Mouse (Mus musculus) adrenal gland, adult 18-20 months (tissue): ENCODE measurements around the gene Tmem254c. TPM values are rescaled to one million over a fixed set of nuclear protein-coding genes. Genes with fewer than 3 reads are reported as not detected.

Source experiments
- total RNA-seq, 2 experiments: library from RNA; stranded (reverse); gene quantifications; 1 replicate in 1 of 2; 2 replicates in 1 of 2; pipeline ENCODE4 v1.2.3; 2021

Gene Tmem254c
- total RNA-seq, 2 experiments from 2014 or later = 12.5 to 17.2 TPM

Other genes starting within 250 kb of the Tmem254c start
- gene Anxa11, start 225.2 kb downstream of the Tmem254c start, total RNA-seq = 10 to 100 TPM; 57.3 to 95.1 TPM
- 1 to 10 TPM in 1 of 2 experiments, not detected in 1; 3.5 TPM for gene Plac9a, start 164.3 kb downstream of the Tmem254c start, total RNA-seq
- 1 to 10 TPM; 2.3 to 3.1 TPM for gene Tmem254a, start 139.7 kb downstream of the Tmem254c start, total RNA-seq
- not detected for gene Cphx1, start 129.1 kb downstream of the Tmem254c start, total RNA-seq
- under 1 TPM in 1 of 2 experiments, not detected in 1; 0.17 TPM for gene Duxbl1, start 88.8 kb downstream of the Tmem254c start, total RNA-seq
- gene Gm9780, start 24.6 kb downstream of the Tmem254c start, total RNA-seq = 10 to 100 TPM in 1 of 2 experiments, 1 to 10 TPM in 1; 6.6 to 30.1 TPM
- gene Cphx2, start 14.2 kb upstream of the Tmem254c start, total RNA-seq = not detected
- not detected for gene Cphx3, start 14.9 kb upstream of the Tmem254c start, total RNA-seq
- not detected for gene Duxbl2, start 51.0 kb upstream of the Tmem254c start, total RNA-seq
- gene Plac9b, start 115.1 kb upstream of the Tmem254c start, total RNA-seq = 10 to 100 TPM; 39.6 to 53.4 TPM
- 10 to 100 TPM in 1 of 2 experiments, 1 to 10 TPM in 1; 6.6 to 13.6 TPM for gene Tmem254b, start 139.7 kb upstream of the Tmem254c start, total RNA-seq
- gene Duxbl3, start 190.6 kb upstream of the Tmem254c start, total RNA-seq = under 1 TPM in 1 of 2 experiments, not detected in 1; 0.26 TPM